ENCODE assay signal across 8 mouse cellular contexts in the genomic region with DNA sequence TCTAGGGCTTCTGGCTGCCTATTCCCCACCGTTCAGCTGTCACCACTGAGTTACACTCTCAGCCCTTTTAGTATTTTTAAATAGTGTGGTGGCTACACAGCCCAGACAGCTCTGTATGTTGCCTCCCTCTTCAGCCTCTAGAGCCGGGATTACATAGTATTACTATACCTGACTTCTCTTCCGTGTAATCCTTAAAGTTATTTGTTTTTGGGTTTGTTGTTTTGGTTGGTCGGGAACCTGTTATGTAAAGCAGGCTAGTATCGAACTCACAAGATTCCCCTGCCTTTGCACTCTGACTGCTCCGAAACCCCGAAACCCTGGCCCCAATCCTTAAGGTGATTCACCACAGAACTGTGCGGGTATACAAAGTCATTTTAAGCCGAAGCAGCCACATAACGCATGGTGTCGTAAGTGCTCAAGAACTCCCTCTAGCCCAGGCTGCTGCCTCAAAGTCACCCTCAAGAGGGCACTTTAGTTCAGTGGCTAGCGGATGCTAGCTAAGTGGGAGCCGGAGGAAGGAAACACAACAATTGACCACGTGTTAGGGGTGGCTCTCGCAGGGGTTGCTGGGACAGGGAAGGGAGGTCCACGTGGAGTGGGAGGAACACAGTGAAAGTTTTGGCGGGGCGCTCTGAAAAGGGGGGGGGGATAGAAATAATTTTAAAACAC. TPM values are rescaled to one million over a fixed set of nuclear protein-coding genes. Genes with fewer than 3 reads are reported as not detected.
DNase-seq lines count a peak whose midpoint lies in the region; ATAC-seq and TF ChIP-seq lines count a peak whose summit lies in the region.

No protein-coding gene starts in this region.

- no peaks in the 10 kb centered on the region for H3K9me3 ChIP-seq in E14TG2a.4 (ENCODE audit: low read length)
- H3K9me3 ChIP-seq in heart, embryonic 13.5 days: no peaks in the 10 kb centered on the region
- no peaks in the 10 kb centered on the region for H3K9me3 ChIP-seq in kidney, postnatal 0 days (replicated peaks; ENCODE audit: low read length)
- H3K9me3 ChIP-seq in liver, embryonic 16.5 days (replicated peaks; ENCODE audit: control insufficient read depth, low read length): no peaks in the 10 kb centered on the region
- no peaks in the 10 kb centered on the region for H3K9me3 ChIP-seq in neural tube, embryonic 11.5 days (ENCODE audit: control insufficient read depth, low read length)

- peaks cover 89% of the 10 kb centered on the region for H3K4me1 ChIP-seq in E14TG2a.4 (replicated peaks; ENCODE audit: low read depth, low read length)
- peaks cover 72% of the 10 kb centered on the region for H3K4me1 ChIP-seq in heart, embryonic 13.5 days
- H3K4me1 ChIP-seq in kidney, postnatal 0 days (replicated peaks; ENCODE audit: insufficient read depth, low read length): peaks cover 40% of the 10 kb centered on the region
- peaks cover 58% of the 10 kb centered on the region for H3K4me1 ChIP-seq in liver, embryonic 16.5 days (ENCODE audit: control insufficient read depth, low read depth, low read length)
- peaks cover 11% of the 10 kb centered on the region for H3K4me1 ChIP-seq in neural tube, embryonic 11.5 days (ENCODE audit: control insufficient read depth, insufficient read depth, low read length)

- peak overlapping the region; percentile 96 for H3K4me2 ChIP-seq in heart, embryonic 13.5 days
- H3K4me2 ChIP-seq in kidney, postnatal 0 days (ENCODE audit: low read length): peak overlapping the region; percentile 91
- H3K4me2 ChIP-seq in liver, embryonic 16.5 days (ENCODE audit: low read depth, low read length): peak overlapping the region; percentile 92
- peak overlapping the region; percentile 78 for H3K4me2 ChIP-seq in neural tube, embryonic 11.5 days (ENCODE audit: low read depth)

- peak; percentile 84 for ATAC-seq in erythroid progenitor cell, adult 5-6 weeks (replicated peaks; ENCODE audit: low FRiP score, poor library complexity, severe bottlenecking)
- peak; percentile 74 for ATAC-seq in heart, embryonic 13.5 days (ENCODE audit: extremely low read depth, insufficient number of reproducible peaks, low FRiP score, low TSS enrichment)
- ATAC-seq in kidney, postnatal 0 days (replicated peaks; ENCODE audit: low FRiP score, low read depth): peak; percentile 71
- peak; percentile 77 for ATAC-seq in liver, embryonic 16.5 days (ENCODE audit: low read depth)
- ATAC-seq in neural tube, embryonic 11.5 days (ENCODE audit: insufficient read depth, low FRiP score, low TSS enrichment): peak; percentile 78; the same call in 1 of the 2 replicates

- H3K4me3 ChIP-seq in E14TG2a.4 (replicated peaks; ENCODE audit: low read length): peak overlapping the region; percentile 78
- H3K4me3 ChIP-seq in heart, embryonic 13.5 days: peak overlapping the region; percentile 61
- peak overlapping the region; percentile 44 for H3K4me3 ChIP-seq in kidney, postnatal 0 days (replicated peaks; ENCODE audit: low read depth, low read length)
- peak overlapping the region; percentile 63 for H3K4me3 ChIP-seq in liver, embryonic 16.5 days (ENCODE audit: low read depth, low read length)
- peak overlapping the region; percentile 31 for H3K4me3 ChIP-seq in neural tube, embryonic 11.5 days (ENCODE audit: low read depth, low read length)

- peak; percentile 79 for DNase-seq in brain, embryonic 18.5 days (ENCODE audit: low read depth, low spot score)
- DNase-seq in kidney, postnatal 0 days (ENCODE audit: low spot score): peak; percentile 99
- peak; percentile 88 for DNase-seq in neural tube, embryonic 11.5 days (ENCODE audit: low spot score)
- DNase-seq in telencephalon, adult 2 months (ENCODE audit: low read depth, low spot score): peak; percentile 94

- H3K9ac ChIP-seq in heart, embryonic 13.5 days: peak overlapping the region; percentile 86
- peak overlapping the region; percentile 60; the same call in 1 of the 2 replicates for H3K9ac ChIP-seq in kidney, postnatal 0 days (ENCODE audit: low read depth, low read length)
- H3K9ac ChIP-seq in liver, embryonic 16.5 days (ENCODE audit: low read depth, low read length): peak overlapping the region; percentile 65
- peak overlapping the region; percentile 2; the same call in 1 of the 2 replicates for H3K9ac ChIP-seq in neural tube, embryonic 11.5 days (ENCODE audit: low read length)

- no peaks in the 10 kb centered on the region for H3K36me3 ChIP-seq in E14TG2a.4 (ENCODE audit: insufficient read depth, low read length)
- no peaks in the 10 kb centered on the region for H3K36me3 ChIP-seq in heart, embryonic 13.5 days
- H3K36me3 ChIP-seq in kidney, postnatal 0 days (ENCODE audit: insufficient read depth, low read length): no peaks in the 10 kb centered on the region
- no peaks in the 10 kb centered on the region for H3K36me3 ChIP-seq in liver, embryonic 16.5 days (ENCODE audit: control insufficient read depth, insufficient read depth)
- H3K36me3 ChIP-seq in neural tube, embryonic 11.5 days (ENCODE audit: control insufficient read depth, insufficient read depth, low read length): no peaks in the 10 kb centered on the region

- H3K27ac ChIP-seq in heart, embryonic 13.5 days (replicated peaks): peak overlapping the region; percentile 85
- peak overlapping the region; percentile 80 for H3K27ac ChIP-seq in kidney, postnatal 0 days
- peak overlapping the region; percentile 67 for H3K27ac ChIP-seq in liver, embryonic 16.5 days (ENCODE audit: low read length)
- no peak overlapping the region for H3K27ac ChIP-seq in neural tube, embryonic 11.5 days (ENCODE audit: low read depth, low read length)

- peaks cover 17% of the 10 kb centered on the region for H3K27me3 ChIP-seq in E14TG2a.4 (ENCODE audit: insufficient read depth, low read length)
- no peaks in the 10 kb centered on the region for H3K27me3 ChIP-seq in heart, embryonic 13.5 days (replicated peaks)
- H3K27me3 ChIP-seq in kidney, postnatal 0 days (ENCODE audit: insufficient read depth, low read length): no peaks in the 10 kb centered on the region
- H3K27me3 ChIP-seq in liver, embryonic 16.5 days (ENCODE audit: control insufficient read depth, insufficient read depth, low read depth, low read length): no peaks in the 10 kb centered on the region
- no peaks in the 10 kb centered on the region for H3K27me3 ChIP-seq in neural tube, embryonic 11.5 days (ENCODE audit: control insufficient read depth, insufficient read depth, low read length)

- WGBS in heart, embryonic 13.5 days: 13% methylated on average over 18 of the region's 18 CpGs
- 8% methylated on average over 18 of the region's 18 CpGs for WGBS in kidney, postnatal 0 days
- 8% methylated on average over 18 of the region's 18 CpGs for WGBS in liver, embryonic 16.5 days (ENCODE audit: insufficient replicate concordance)
- WGBS in neural tube, embryonic 11.5 days: 17% methylated on average over 18 of the region's 18 CpGs

- TF ChIP-seq CTCF in E14TG2a.4 (conservative IDR thresholded peaks at IDR 0.05; ENCODE audit: low read length): peak; percentile 39
- TF ChIP-seq CTCF in kidney, postnatal 0 days (IDR thresholded peaks at IDR 0.05; ENCODE audit: low read depth): peak; percentile 89

RNA-seq across cellular contexts. Expression of a gene that starts 6.6 kb away (rescaled TPM):
- total RNA-seq in erythroid progenitor cell, adult 5-6 weeks (2015; ENCODE audit: low replicate concordance): 43.6 and 44.7 TPM in 2 replicates
- 29.5 and 35.5 TPM in 2 replicates for total RNA-seq in erythroid progenitor cell, adult 5-6 weeks (2017; ENCODE audit: low replicate concordance)
- 14.6 and 15.7 TPM in 2 replicates for polyA plus RNA-seq in heart, embryonic 13.5 days (2015; fragmentation: Nextera tagmentation; extraction: Ambion mirVana)
- 17.8 and 19.3 TPM in 2 replicates for polyA plus RNA-seq in kidney, postnatal 0 days (2015; fragmentation: Nextera tagmentation; extraction: Ambion mirVana)
- polyA plus RNA-seq in liver, embryonic 16.5 days (2015; fragmentation: Nextera tagmentation; extraction: Ambion mirVana): 4.9 and 5.3 TPM in 2 replicates
- 24.1 and 24.2 TPM in 2 replicates for polyA plus RNA-seq in neural tube, embryonic 11.5 days (2014; fragmentation: Nextera tagmentation; extraction: Ambion mirVana)

RNA-seq across cellular contexts. Expression of a gene that starts 13.6 kb away (rescaled TPM):
- not detected in 2 replicates for total RNA-seq in erythroid progenitor cell, adult 5-6 weeks (2015; ENCODE audit: low replicate concordance)
- total RNA-seq in erythroid progenitor cell, adult 5-6 weeks (2017; ENCODE audit: low replicate concordance): not detected in 2 replicates
- polyA plus RNA-seq in heart, embryonic 13.5 days (2015; fragmentation: Nextera tagmentation; extraction: Ambion mirVana): 5.9 and 6.4 TPM in 2 replicates
- 3.1 and 3.5 TPM in 2 replicates for polyA plus RNA-seq in kidney, postnatal 0 days (2015; fragmentation: Nextera tagmentation; extraction: Ambion mirVana)
- polyA plus RNA-seq in liver, embryonic 16.5 days (2015; fragmentation: Nextera tagmentation; extraction: Ambion mirVana): 0.65 and 0.66 TPM in 2 replicates
- 1.5 and 1.9 TPM in 2 replicates for polyA plus RNA-seq in neural tube, embryonic 11.5 days (2014; fragmentation: Nextera tagmentation; extraction: Ambion mirVana)

RNA-seq across cellular contexts. Expression of a gene that starts 16.0 kb away (rescaled TPM):
- 41.8 and 60.4 TPM in 2 replicates for total RNA-seq in erythroid progenitor cell, adult 5-6 weeks (2015; ENCODE audit: low replicate concordance)
- total RNA-seq in erythroid progenitor cell, adult 5-6 weeks (2017; ENCODE audit: low replicate concordance): 59.2 and 92.7 TPM in 2 replicates
- polyA plus RNA-seq in heart, embryonic 13.5 days (2015; fragmentation: Nextera tagmentation; extraction: Ambion mirVana): 22.3 and 23.1 TPM in 2 replicates
- polyA plus RNA-seq in kidney, postnatal 0 days (2015; fragmentation: Nextera tagmentation; extraction: Ambion mirVana): 24.6 and 25.7 TPM in 2 replicates
- 11.6 and 13.6 TPM in 2 replicates for polyA plus RNA-seq in liver, embryonic 16.5 days (2015; fragmentation: Nextera tagmentation; extraction: Ambion mirVana)
- polyA plus RNA-seq in neural tube, embryonic 11.5 days (2014; fragmentation: Nextera tagmentation; extraction: Ambion mirVana): 55.4 and 59.4 TPM in 2 replicates

RNA-seq across cellular contexts. Expression of a gene that starts 47.9 kb away (rescaled TPM):
- total RNA-seq in erythroid progenitor cell, adult 5-6 weeks (2015; ENCODE audit: low replicate concordance): 6.7 TPM in 1 of 2 replicates, not detected in the other
- 1.5 TPM in 1 of 2 replicates, not detected in the other for total RNA-seq in erythroid progenitor cell, adult 5-6 weeks (2017; ENCODE audit: low replicate concordance)
- polyA plus RNA-seq in heart, embryonic 13.5 days (2015; fragmentation: Nextera tagmentation; extraction: Ambion mirVana): 0.64 and 0.98 TPM in 2 replicates
- polyA plus RNA-seq in kidney, postnatal 0 days (2015; fragmentation: Nextera tagmentation; extraction: Ambion mirVana): 0.77 and 1.0 TPM in 2 replicates
- 0.06 and 0.18 TPM in 2 replicates for polyA plus RNA-seq in liver, embryonic 16.5 days (2015; fragmentation: Nextera tagmentation; extraction: Ambion mirVana)
- 2.3 and 2.8 TPM in 2 replicates for polyA plus RNA-seq in neural tube, embryonic 11.5 days (2014; fragmentation: Nextera tagmentation; extraction: Ambion mirVana)

RNA-seq across cellular contexts. Expression of a gene that starts 48.2 kb away (rescaled TPM):
- total RNA-seq in erythroid progenitor cell, adult 5-6 weeks (2015; ENCODE audit: low replicate concordance): 8.6 and 13.8 TPM in 2 replicates
- 3.3 and 8.0 TPM in 2 replicates for total RNA-seq in erythroid progenitor cell, adult 5-6 weeks (2017; ENCODE audit: low replicate concordance)
- 30.0 and 32.0 TPM in 2 replicates for polyA plus RNA-seq in heart, embryonic 13.5 days (2015; fragmentation: Nextera tagmentation; extraction: Ambion mirVana)
- polyA plus RNA-seq in kidney, postnatal 0 days (2015; fragmentation: Nextera tagmentation; extraction: Ambion mirVana): 26.1 TPM in 2 replicates
- polyA plus RNA-seq in liver, embryonic 16.5 days (2015; fragmentation: Nextera tagmentation; extraction: Ambion mirVana): 6.5 and 7.7 TPM in 2 replicates
- polyA plus RNA-seq in neural tube, embryonic 11.5 days (2014; fragmentation: Nextera tagmentation; extraction: Ambion mirVana): 32.0 and 34.7 TPM in 2 replicates

Comparison
In these comparisons a context has a peak if more than half of its experiments do, and no peak if none do; other contexts are left out.
1. H3K9ac ChIP-seq: peak in every context shown above with its lines; median percentile 86 in heart, embryonic 13.5 days; 65 in liver, embryonic 16.5 days; 60 in kidney, postnatal 0 days; 2 in neural tube, embryonic 11.5 days.